Mouse (Mus musculus) kidney, adult 2 months (tissue): Measurements from ENCODE around the gene Klhl3. TPM values are rescaled to one million over a fixed set of nuclear protein-coding genes. Genes with fewer than 3 reads are reported as not detected.

Experiments
- DNase-seq: peaks from one replicate; pipeline ENCODE4 v3.0.0; 2021
- H3K27ac ChIP-seq: fragments of 200-500 bp; 2 replicates; pipeline ENCODE4 v1.5.1; 2012; ENCODE audit warnings: low read depth, low read length, control low read depth, inconsistent platforms; ENCODE audit not compliant: insufficient read depth
- H3K27me3 ChIP-seq: fragments of 200-500 bp; replicated peaks from 2 replicates; pipeline ENCODE4 v1.6.1; 2012; ENCODE audit warnings: mild to moderate bottlenecking, moderate library complexity, low read length, inconsistent platforms; ENCODE audit not compliant: control insufficient read depth, insufficient read depth
- H3K36me3 ChIP-seq: fragments of 200-500 bp; 2 replicates; pipeline ENCODE4 v1.6.1; 2012; ENCODE audit warnings: mild to moderate bottlenecking, moderate library complexity, low read length, inconsistent platforms; ENCODE audit not compliant: control insufficient read depth, insufficient read depth
- H3K4me1 ChIP-seq: fragments of 200-500 bp; 2 replicates; pipeline ENCODE4 v1.6.1; 2011; ENCODE audit warnings: low read length; ENCODE audit not compliant: control insufficient read depth, insufficient read depth
- H3K4me3 ChIP-seq: fragments of 200-500 bp; 2 replicates; pipeline ENCODE4 v1.5.1; 2011; ENCODE audit warnings: mild to moderate bottlenecking, low read depth, low read length, control low read depth; ENCODE audit not compliant: insufficient read depth
- CTCF ChIP-seq: fragments of 200-500 bp; conservative IDR thresholded peaks from 2 replicates; pipeline ENCODE4 v1.5.1; 2011; ENCODE audit warnings: low read depth, mild to moderate bottlenecking, control low read depth, low read length, moderate library complexity, mixed read lengths; ENCODE audit not compliant: insufficient read depth, insufficient read length
- POLR2A ChIP-seq: fragments of 200-500 bp; IDR thresholded peaks from one replicate; pipeline ENCODE4 v1.6.1; 2011; ENCODE audit warnings: low read depth, low read length, control low read depth
- WGBS: fragments of 180-500 bp; shearing (Covaris S2); methylation state at CpG from one replicate; pipeline ENCODE4 v1.1.7; 2018; 5-methylcytosine and 5-hydroxymethylcytosine counted together
- polyA plus RNA-seq: library from polyadenylated mRNA; depleted of rRNA; stranded (reverse); fragments of >200 nt; gene quantifications from 2 replicates; pipeline ENCODE4 v1.2.3, GENCODE M21; 2012

Gene Klhl3
- polyA plus RNA-seq, 1 experiment = 26.3 TPM

GRCm38 (mm10) chr13:58112601-58113041 lies 771 bp downstream of the Klhl3 start:
- Histone ChIP-seq H3K36me3 (no peaks in the 10 kb centered on the region), H3K4me1 (no peaks in the 10 kb centered on the region; the same call in 1 of the 2 replicates), H3K27ac (peak overlapping the region; percentile 62), H3K27me3 (no peaks in the 10 kb centered on the region), H3K4me3 (peak overlapping the region; percentile 58)
- no peak for DNase-seq
- TF ChIP-seq CTCF (no peak), POLR2A (no peak)
- WGBS = 27% methylated on average over 11 of the region's 11 CpGs

GRCm38 (mm10) chr13:58112191-58112590 lies 1.2 kb downstream of the Klhl3 start:
- no peak for TF ChIP-seq POLR2A
- no peak for TF ChIP-seq CTCF
- no peaks in the 10 kb centered on the region for H3K36me3 ChIP-seq
- no peaks in the 10 kb centered on the region; the same call in 1 of the 2 replicates for H3K4me1 ChIP-seq
- H3K4me3 ChIP-seq = peak overlapping the region; percentile 58
- H3K27me3 ChIP-seq = no peaks in the 10 kb centered on the region
- H3K27ac ChIP-seq = peak overlapping the region; percentile 62
- no peak for DNase-seq
- 59% methylated on average over 10 of the region's 10 CpGs for WGBS

GRCm38 (mm10) chr13:58111306-58111705 lies 2.1 kb downstream of the Klhl3 start:
- no peak for TF ChIP-seq CTCF
- TF ChIP-seq POLR2A = no peak
- H3K4me1 ChIP-seq = no peaks in the 10 kb centered on the region; the same call in 1 of the 2 replicates
- peak overlapping the region; percentile 62 for H3K27ac ChIP-seq
- peak overlapping the region; percentile 58 for H3K4me3 ChIP-seq
- no peak for DNase-seq
- H3K36me3 ChIP-seq = no peaks in the 10 kb centered on the region
- no peaks in the 10 kb centered on the region for H3K27me3 ChIP-seq
- WGBS = 90% methylated on average over 6 of the region's 6 CpGs

GRCm38 (mm10) chr13:58090643-58091042 lies 22.7 kb downstream of the Klhl3 start:
- Histone ChIP-seq H3K36me3 (no peaks in the 10 kb centered on the region), H3K4me3 (no peak overlapping the region), H3K4me1 (no peaks in the 10 kb centered on the region), H3K27me3 (no peaks in the 10 kb centered on the region), H3K27ac (no peak overlapping the region)
- no peak for TF ChIP-seq POLR2A
- no peak for TF ChIP-seq CTCF
- WGBS = 69% methylated on average over 8 of the region's 8 CpGs
- DNase-seq = no peak

- Histone ChIP-seq H3K36me3 (no peaks in the 10 kb centered on the region; the same call in 1 of the 2 replicates), H3K27me3 (no peaks in the 10 kb centered on the region), H3K4me3 (no peak overlapping the region), H3K27ac (no peak overlapping the region), H3K4me1 (no peaks in the 10 kb centered on the region)
- no peak for DNase-seq
- 93% methylated on average over 5 of the region's 5 CpGs for WGBS
- TF ChIP-seq POLR2A (no peak), CTCF (no peak)
These were observed 29.0 kb downstream of the Klhl3 start for GRCm38 (mm10) chr13:58084396-58084795.

- no peaks in the 10 kb centered on the region for H3K27me3 ChIP-seq
- TF ChIP-seq CTCF (no peak), POLR2A (no peak)
- no peak for DNase-seq
- WGBS = 88% methylated on average over 11 of the region's 11 CpGs
- no peak overlapping the region for H3K4me3 ChIP-seq
- no peak overlapping the region for H3K27ac ChIP-seq
- H3K36me3 ChIP-seq = no peaks in the 10 kb centered on the region; the same call in 1 of the 2 replicates
- no peaks in the 10 kb centered on the region for H3K4me1 ChIP-seq
These were observed 29.9 kb downstream of the Klhl3 start for GRCm38 (mm10) chr13:58083521-58083920.

- no peak for DNase-seq
- no peak overlapping the region for H3K4me3 ChIP-seq
- 68% methylated on average over 5 of the region's 5 CpGs for WGBS
- H3K4me1 ChIP-seq = no peaks in the 10 kb centered on the region
- H3K36me3 ChIP-seq = no peaks in the 10 kb centered on the region; the same call in 1 of the 2 replicates
- no peak overlapping the region for H3K27ac ChIP-seq
- no peak for TF ChIP-seq CTCF
- TF ChIP-seq POLR2A = no peak
- H3K27me3 ChIP-seq = no peaks in the 10 kb centered on the region
These were observed 30.3 kb downstream of the Klhl3 start for GRCm38 (mm10) chr13:58083048-58083447.

- H3K27ac ChIP-seq = no peak overlapping the region
- WGBS = 67% methylated on average over 5 of the region's 5 CpGs
These were observed 35.0 kb downstream of the Klhl3 start for GRCm38 (mm10) chr13:58078361-58078760.

More at GRCm38 (mm10) chr13:58078361-58078760, 35.0 kb downstream of the Klhl3 start:
- DNase-seq = no peak
- Histone ChIP-seq H3K27me3 (no peaks in the 10 kb centered on the region), H3K4me3 (no peak overlapping the region), H3K4me1 (0 out of 2 replicates have a peak, but pooled peaks cover 4% of the 10 kb centered on the region), H3K36me3 (no peaks in the 10 kb centered on the region)
- TF ChIP-seq CTCF (no peak), POLR2A (no peak)
